Mouse (Mus musculus): ENCODE measurements at regions not wholly inside any gene's neighbourhood (a gene's known extent, or its start where the extent isn't known, plus 50 kb on each side); places are given as distances from the start of the nearest gene placed in this dataset.

DNA sequence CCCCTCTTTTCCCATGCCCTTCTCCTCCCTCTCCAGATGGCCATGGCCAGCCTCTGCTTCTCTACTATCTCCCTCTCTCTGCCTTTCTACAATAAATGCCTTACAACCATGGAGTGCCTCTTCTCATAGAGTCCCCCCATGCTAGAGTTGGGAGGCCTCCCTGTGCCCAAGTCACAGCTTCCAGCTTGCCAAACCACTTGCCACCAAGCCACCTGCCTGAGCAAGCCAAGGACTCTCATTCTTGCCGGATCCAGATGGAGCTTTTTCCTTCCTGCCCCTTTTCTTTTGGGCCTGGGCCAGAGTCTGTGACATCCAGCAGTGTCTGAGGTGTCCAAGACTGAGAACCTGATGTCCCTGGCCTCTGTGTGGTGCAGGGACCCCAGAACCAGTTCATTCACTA lies 367.4 kb upstream of the Arhgap42 start:
- no peak for ATAC-seq (ENCODE audit: extremely low read depth, insufficient number of reproducible peaks, low FRiP score, low TSS enrichment)
- H3K4me3 ChIP-seq, result no peak overlapping the region
- no peak overlapping the region for H3K27ac ChIP-seq (replicated peaks)
- H3K9ac ChIP-seq, result no peak overlapping the region
- H3K4me2 ChIP-seq, result no peak overlapping the region
- no peaks in the 10 kb centered on the region for H3K4me1 ChIP-seq
- H3K27me3 ChIP-seq (replicated peaks), result no peaks in the 10 kb centered on the region
- H3K9me3 ChIP-seq, result peaks cover 11% of the 10 kb centered on the region; the same call in 1 of the 2 replicates
- no peaks in the 10 kb centered on the region for H3K36me3 ChIP-seq
- WGBS, result 81% methylated on average over 1 of the region's 1 CpGs

DNA sequence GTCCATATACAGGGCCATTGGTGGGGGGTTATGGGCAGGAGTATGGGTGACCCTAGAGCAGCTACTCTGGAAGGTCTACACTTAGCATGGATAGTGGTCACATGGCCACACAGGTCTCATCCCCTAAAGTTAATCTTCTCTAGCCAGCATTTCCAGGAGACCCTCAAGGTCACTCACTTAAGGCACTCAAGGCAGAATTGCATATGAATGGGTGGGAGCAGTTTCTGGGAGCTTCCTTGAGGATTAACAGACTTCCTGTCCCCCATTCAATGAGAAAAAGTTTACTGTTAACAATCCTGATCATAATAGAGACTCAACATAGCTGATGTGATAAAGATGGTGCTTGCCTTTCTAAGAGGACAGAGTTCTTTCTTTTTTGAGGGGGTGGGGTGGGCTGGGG lies 352.4 kb upstream of the Arhgap42 start:
- H3K4me3 ChIP-seq, result no peak overlapping the region
- no peak overlapping the region for H3K27ac ChIP-seq (replicated peaks)
- no peak overlapping the region for H3K9ac ChIP-seq
- no peaks in the 10 kb centered on the region for H3K27me3 ChIP-seq (replicated peaks)
- no peak for ATAC-seq (ENCODE audit: extremely low read depth, insufficient number of reproducible peaks, low FRiP score, low TSS enrichment)
- no peaks in the 10 kb centered on the region for H3K36me3 ChIP-seq
- no peak overlapping the region for H3K4me2 ChIP-seq
- no peaks in the 10 kb centered on the region for H3K4me1 ChIP-seq
- no peaks in the 10 kb centered on the region for H3K9me3 ChIP-seq

DNA sequence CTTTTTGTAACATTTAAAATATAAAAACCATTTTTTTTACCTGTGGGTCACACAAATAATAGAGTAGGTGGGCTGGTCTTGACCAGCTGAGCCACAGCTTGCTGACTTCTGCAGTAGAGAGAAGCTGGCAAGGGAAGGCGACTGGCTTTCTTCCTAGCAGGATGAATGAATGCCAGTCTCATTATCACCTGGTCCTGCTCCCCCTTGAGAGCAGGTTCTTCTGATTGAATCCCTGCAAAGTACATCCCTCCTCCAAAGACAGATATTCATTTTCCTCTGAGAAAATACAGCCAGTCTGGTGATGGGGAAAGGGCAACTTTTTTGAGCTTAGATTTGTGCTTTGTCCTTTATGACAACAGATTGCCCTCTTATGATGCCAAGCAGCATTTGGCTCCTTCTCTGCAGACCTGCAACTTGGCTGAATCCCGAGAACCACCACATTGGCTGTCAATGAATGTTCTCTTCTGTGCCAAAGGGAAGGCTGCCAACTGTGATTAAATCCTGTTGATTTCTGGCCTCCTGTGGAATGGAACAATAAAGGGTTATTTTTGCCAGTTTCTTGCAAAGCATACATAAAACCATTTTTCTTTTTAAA lies 344.2 kb upstream of the Arhgap42 start:
- ATAC-seq (ENCODE audit: extremely low read depth, insufficient number of reproducible peaks, low FRiP score, low TSS enrichment), result no peak

DNA sequence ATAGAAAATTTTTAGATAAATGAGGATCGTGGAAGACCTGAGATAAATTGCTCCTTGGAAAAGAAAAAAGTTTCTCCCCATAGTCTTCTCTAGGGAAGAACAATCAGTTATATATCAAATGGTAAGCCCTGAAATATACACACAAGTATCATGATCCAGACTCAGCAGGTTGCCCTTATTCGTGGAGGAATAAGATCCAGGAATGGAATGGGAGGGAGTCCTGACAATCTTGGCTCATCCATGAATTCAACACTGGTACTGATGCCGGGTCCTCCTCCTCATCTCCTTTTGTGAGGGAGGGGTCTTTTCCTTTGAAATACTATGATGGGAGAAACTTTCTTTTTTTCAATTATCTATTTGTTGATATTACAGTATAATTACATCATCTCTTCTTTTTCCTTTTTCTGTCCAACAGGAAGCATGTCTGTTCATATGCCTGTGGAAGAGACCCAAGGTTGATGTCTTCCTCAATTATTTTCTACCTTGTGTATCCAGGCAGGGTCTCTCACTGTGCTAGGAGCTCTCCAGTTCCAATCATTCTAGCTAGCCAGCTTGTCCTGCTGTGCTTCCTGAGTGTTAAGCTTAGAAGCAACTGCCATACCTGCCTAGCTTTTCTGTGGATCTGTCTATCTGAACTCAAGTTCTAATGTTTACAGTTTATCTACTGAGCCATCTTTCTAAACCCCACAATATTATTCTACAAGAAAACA lies 343.6 kb upstream of the Arhgap42 start:
- WGBS, result 76% methylated on average over 3 of the region's 3 CpGs
- no peak for ATAC-seq (ENCODE audit: extremely low read depth, insufficient number of reproducible peaks, low FRiP score, low TSS enrichment)
- no peaks in the 10 kb centered on the region for H3K27me3 ChIP-seq (replicated peaks)

More for the DNA sequence above, 344.2 kb upstream of the Arhgap42 start:
- Histone ChIP-seq H3K9me3 (no peaks in the 10 kb centered on the region), H3K9ac (no peak overlapping the region), H3K4me3 (no peak overlapping the region), H3K27ac (replicated peaks) (no peak overlapping the region), H3K27me3 (replicated peaks) (no peaks in the 10 kb centered on the region), H3K4me1 (0 out of 2 replicates have a peak, but pooled peaks cover 3% of the 10 kb centered on the region), H3K4me2 (no peak overlapping the region), H3K36me3 (no peaks in the 10 kb centered on the region)
- 56% methylated on average over 2 of the region's 2 CpGs for WGBS

DNA sequence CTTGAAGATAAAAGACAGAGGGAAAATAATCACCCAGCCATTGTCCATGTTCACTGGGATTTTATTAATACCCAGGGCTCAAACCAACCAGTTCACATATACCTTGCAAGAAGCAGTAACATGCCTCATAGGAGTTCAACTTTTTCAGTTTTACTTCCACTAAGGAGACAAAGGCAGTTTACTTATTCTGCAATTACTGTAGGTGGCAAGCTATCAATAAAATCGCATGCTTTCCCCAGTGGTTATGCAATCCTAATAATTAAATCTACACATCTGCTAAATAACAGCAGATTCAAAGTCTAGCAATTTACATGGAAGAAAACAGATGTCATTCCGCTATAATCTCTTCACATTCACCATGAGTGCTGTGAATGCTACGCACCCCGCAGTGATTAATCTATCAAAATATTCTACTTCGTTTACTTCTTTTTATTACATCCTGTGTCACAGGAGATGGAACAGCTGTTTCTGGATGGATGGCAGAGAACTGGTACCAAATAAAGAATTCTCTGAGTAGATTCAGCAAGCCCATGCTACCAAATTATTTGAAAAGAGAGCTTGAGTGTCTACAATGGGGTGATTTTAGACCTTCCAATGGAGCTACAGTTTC lies 329.2 kb upstream of the Arhgap42 start:
- no peaks in the 10 kb centered on the region for H3K36me3 ChIP-seq
- no peak for ATAC-seq (ENCODE audit: extremely low read depth, insufficient number of reproducible peaks, low FRiP score, low TSS enrichment)
- no peak overlapping the region for H3K4me3 ChIP-seq
- H3K9me3 ChIP-seq, result no peaks in the 10 kb centered on the region
- H3K9ac ChIP-seq, result no peak overlapping the region
- no peak overlapping the region for H3K27ac ChIP-seq (replicated peaks)
- no peaks in the 10 kb centered on the region for H3K27me3 ChIP-seq (replicated peaks)
- H3K4me1 ChIP-seq, result no peaks in the 10 kb centered on the region
- WGBS, result 75% methylated on average over 5 of the region's 5 CpGs
- H3K4me2 ChIP-seq, result no peak overlapping the region

More for the DNA sequence above, 343.6 kb upstream of the Arhgap42 start:
- Histone ChIP-seq H3K36me3 (no peaks in the 10 kb centered on the region), H3K4me3 (no peak overlapping the region), H3K4me1 (0 out of 2 replicates have a peak, but pooled peaks cover 3% of the 10 kb centered on the region), H3K9me3 (no peaks in the 10 kb centered on the region), H3K9ac (no peak overlapping the region), H3K27ac (replicated peaks) (no peak overlapping the region), H3K4me2 (no peak overlapping the region)

DNA sequence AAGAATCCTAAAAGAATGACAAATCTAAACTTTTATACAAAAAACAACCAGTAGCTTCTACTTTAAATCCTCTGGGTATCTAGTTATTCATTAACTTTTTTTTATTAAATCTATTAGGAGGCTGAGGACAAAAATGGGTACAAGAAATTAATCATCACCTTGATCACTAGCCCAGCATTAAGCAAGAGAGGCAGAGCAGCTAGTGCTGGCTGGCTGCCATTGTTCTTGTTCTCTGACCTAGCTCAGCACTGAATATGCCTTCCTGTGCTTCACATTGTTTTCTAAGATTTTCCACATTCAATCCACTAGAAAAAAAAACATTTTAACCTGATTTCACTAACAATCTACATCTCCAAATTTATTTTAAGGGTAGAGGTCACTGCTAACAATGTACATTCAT lies 325.6 kb upstream of the Arhgap42 start:
- Histone ChIP-seq H3K9me3 (no peaks in the 10 kb centered on the region), H3K9ac (no peak overlapping the region), H3K27me3 (replicated peaks) (no peaks in the 10 kb centered on the region), H3K36me3 (no peaks in the 10 kb centered on the region), H3K4me3 (no peak overlapping the region), H3K4me2 (no peak overlapping the region), H3K4me1 (no peaks in the 10 kb centered on the region), H3K27ac (replicated peaks) (no peak overlapping the region)
- ATAC-seq (ENCODE audit: extremely low read depth, insufficient number of reproducible peaks, low FRiP score, low TSS enrichment), result no peak

DNA sequence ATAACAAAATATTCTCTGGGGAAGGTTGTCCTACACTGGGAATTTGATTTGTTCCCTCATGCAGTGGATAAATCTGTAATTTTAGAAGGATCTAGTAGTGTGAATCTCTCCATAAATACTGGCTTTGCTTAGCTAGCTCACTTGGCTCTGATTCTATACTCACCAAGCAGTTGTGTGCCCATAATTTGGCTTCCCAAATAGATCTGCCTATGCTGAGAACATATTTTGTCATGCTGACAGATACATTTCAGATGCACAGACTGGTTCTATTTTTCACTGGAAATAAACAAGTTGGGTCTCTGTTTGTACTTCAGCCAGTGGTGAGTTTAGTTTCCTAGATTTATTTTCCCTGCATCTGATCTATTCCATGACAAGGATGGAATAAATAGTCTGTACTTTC lies 309.8 kb upstream of the Arhgap42 start:
- Histone ChIP-seq H3K9me3 (no peaks in the 10 kb centered on the region), H3K36me3 (no peaks in the 10 kb centered on the region), H3K27me3 (replicated peaks) (no peaks in the 10 kb centered on the region), H3K27ac (replicated peaks) (no peak overlapping the region), H3K4me2 (no peak overlapping the region), H3K4me1 (no peaks in the 10 kb centered on the region), H3K4me3 (no peak overlapping the region), H3K9ac (no peak overlapping the region)
- no peak for ATAC-seq (ENCODE audit: extremely low read depth, insufficient number of reproducible peaks, low FRiP score, low TSS enrichment)

DNA sequence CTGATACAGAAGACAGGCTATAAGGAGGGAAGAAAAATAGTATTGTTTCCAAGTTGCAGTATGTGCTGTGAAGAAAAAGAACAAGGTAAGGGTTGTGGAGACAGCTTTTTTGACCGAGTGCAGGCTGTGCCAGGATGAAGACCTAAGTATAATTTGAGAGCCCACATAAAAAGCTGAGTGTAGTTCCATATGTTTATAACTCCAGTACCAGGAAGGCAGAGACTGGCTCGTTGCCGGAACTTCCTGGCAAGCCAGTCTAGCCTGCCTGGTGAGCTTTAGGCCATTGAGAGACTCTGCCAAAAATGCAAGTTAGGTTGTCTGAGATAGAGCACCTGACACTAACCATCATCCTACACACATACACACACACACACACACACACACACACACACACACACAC lies 308.7 kb upstream of the Arhgap42 start:
- H3K9me3 ChIP-seq, result no peaks in the 10 kb centered on the region
- no peak overlapping the region for H3K4me3 ChIP-seq
- H3K27me3 ChIP-seq (replicated peaks), result no peaks in the 10 kb centered on the region
- no peaks in the 10 kb centered on the region for H3K36me3 ChIP-seq
- H3K4me1 ChIP-seq, result no peaks in the 10 kb centered on the region
- H3K9ac ChIP-seq, result no peak overlapping the region
- H3K4me2 ChIP-seq, result no peak overlapping the region
- no peak for ATAC-seq (ENCODE audit: extremely low read depth, insufficient number of reproducible peaks, low FRiP score, low TSS enrichment)
- WGBS, result 70% methylated on average over 3 of the region's 3 CpGs
- H3K27ac ChIP-seq (replicated peaks), result no peak overlapping the region

DNA sequence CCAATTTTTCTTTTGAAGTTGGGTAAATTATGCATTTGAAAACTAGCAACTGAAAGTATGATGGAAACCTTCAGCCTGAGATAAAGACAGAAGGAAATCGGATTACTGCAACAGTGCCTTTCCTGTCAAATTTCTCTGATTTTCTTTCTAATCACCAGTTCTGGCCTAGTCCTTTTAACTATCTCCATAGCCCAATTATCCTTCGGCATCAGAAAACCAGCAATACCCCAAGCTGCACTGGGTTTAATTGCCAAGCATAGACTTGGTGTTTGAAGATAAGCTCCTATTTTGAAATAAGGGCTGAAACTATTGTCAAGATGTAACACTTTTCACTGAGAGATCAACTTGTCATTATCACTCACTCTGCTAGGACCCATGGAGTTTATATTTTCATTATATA lies 308.2 kb upstream of the Arhgap42 start:
- Histone ChIP-seq H3K27me3 (replicated peaks) (no peaks in the 10 kb centered on the region), H3K9ac (no peak overlapping the region), H3K4me3 (no peak overlapping the region), H3K36me3 (no peaks in the 10 kb centered on the region), H3K4me2 (no peak overlapping the region), H3K27ac (replicated peaks) (no peak overlapping the region), H3K9me3 (no peaks in the 10 kb centered on the region), H3K4me1 (no peaks in the 10 kb centered on the region)
- no peak for ATAC-seq (ENCODE audit: extremely low read depth, insufficient number of reproducible peaks, low FRiP score, low TSS enrichment)
- WGBS, result 67% methylated on average over 2 of the region's 2 CpGs

DNA sequence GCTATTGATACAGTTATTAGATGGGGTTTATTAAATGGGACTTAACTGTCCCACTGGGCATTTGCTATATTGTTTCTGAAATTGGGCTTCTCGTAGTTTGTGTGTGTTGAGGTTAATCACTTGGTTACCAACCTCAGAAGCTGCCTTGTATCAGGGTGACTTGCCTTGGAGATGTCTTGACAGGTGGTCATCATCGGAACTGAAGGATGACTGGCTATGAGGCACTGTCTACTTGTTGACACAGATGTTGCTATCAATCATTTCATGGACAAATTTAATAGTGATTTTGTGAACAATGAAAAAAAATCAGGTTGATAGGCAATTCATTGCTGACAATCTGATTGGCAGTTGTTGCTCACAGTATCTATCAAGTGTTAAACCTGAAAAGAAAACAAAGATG lies 261.4 kb upstream of the Arhgap42 start:
- no peaks in the 10 kb centered on the region for H3K9me3 ChIP-seq
- 75% methylated on average over 2 of the region's 2 CpGs for WGBS
- no peak overlapping the region for H3K27ac ChIP-seq (replicated peaks)
- no peak overlapping the region for H3K4me3 ChIP-seq
- H3K36me3 ChIP-seq, result no peaks in the 10 kb centered on the region
- H3K9ac ChIP-seq, result no peak overlapping the region
- no peak for ATAC-seq (ENCODE audit: extremely low read depth, insufficient number of reproducible peaks, low FRiP score, low TSS enrichment)
- H3K27me3 ChIP-seq (replicated peaks), result no peaks in the 10 kb centered on the region
- H3K4me2 ChIP-seq, result no peak overlapping the region
- no peaks in the 10 kb centered on the region for H3K4me1 ChIP-seq

DNA sequence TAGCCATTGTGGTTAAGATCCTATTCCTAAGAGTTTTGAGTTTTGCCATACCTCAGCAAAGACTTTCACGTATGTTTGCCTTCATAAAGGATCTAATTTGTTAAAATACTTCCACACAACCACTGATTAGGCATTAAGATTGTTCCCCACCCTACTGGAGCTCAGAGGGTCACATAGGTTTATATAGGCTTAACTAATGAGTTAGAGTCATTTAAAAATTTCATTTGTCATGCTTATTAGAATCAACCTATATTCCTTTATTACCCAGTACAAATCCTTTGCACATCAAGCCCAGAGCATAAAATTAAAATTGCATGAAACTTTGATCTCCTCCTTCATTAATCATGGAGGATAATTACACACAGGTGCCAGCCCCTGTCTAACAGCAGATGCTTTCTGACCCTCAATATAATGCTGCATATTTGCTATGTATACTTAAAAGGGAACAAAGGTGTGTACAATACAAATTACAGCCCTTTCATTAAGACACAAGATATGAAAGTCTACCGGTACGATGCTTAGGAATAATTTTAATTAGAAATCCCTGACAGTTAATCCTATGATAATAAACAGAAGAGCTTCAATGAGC lies 254.8 kb upstream of the Arhgap42 start:
- no peaks in the 10 kb centered on the region for H3K4me1 ChIP-seq
- H3K36me3 ChIP-seq, result no peaks in the 10 kb centered on the region
- no peaks in the 10 kb centered on the region for H3K27me3 ChIP-seq (replicated peaks)
- 81% methylated on average over 3 of the region's 3 CpGs for WGBS
- no peak for ATAC-seq (ENCODE audit: extremely low read depth, insufficient number of reproducible peaks, low FRiP score, low TSS enrichment)
- H3K4me3 ChIP-seq, result no peak overlapping the region
- H3K9ac ChIP-seq, result no peak overlapping the region
- H3K4me2 ChIP-seq, result no peak overlapping the region
- H3K9me3 ChIP-seq, result no peaks in the 10 kb centered on the region
- no peak overlapping the region for H3K27ac ChIP-seq (replicated peaks)

DNA sequence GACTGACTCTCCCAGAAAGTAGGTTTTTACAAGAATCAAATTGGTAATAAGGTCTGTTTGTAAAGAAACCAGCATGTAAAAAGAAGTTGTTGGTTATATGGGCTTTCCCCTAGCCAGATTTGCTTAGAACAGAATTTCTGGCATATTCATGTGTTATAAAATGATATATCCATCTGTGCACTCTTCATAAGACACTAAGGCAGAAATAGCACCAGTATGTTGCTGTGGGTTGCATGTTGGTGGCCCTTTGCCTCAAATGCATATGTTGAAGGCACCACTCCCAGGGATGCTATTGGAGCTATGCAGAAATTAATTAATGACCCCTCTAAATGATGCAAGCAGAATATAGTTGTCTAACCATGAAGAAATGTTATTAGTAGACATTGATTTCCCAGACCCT lies 238.2 kb upstream of the Arhgap42 start:
- H3K36me3 ChIP-seq, result no peaks in the 10 kb centered on the region
- H3K4me1 ChIP-seq, result no peaks in the 10 kb centered on the region
- H3K27me3 ChIP-seq (replicated peaks), result peaks cover 49% of the 10 kb centered on the region
- no peak overlapping the region for H3K9ac ChIP-seq
- H3K4me2 ChIP-seq, result no peak overlapping the region
- no peak overlapping the region for H3K27ac ChIP-seq (replicated peaks)
- no peak for ATAC-seq (ENCODE audit: extremely low read depth, insufficient number of reproducible peaks, low FRiP score, low TSS enrichment)
- H3K9me3 ChIP-seq, result no peaks in the 10 kb centered on the region
- no peak overlapping the region for H3K4me3 ChIP-seq
